In the genomic region with DNA sequence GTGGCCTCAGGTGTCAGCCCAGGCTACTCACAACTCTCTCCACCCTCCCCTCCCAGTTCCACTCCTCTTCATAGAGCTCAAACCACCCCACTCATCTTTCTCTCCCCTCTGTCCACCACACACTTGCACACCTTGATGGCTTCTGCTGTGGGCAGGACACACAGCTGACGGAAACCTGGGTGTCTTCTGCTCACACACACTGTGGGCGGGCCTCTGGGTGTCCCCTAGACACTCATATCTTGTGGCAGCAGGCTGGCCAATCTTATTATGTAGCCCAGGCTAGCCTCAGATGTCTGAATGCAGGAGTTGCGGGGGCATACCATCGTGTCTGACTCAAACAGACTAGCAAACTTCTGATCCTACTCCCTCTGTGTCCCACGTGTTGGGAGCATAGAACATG, we compare ENCODE assay signal across 24 mouse cellular contexts.
A peak's percentile ranks its signal among the peaks of the same experiment; 100 is the strongest.
DNase-seq lines count a peak whose midpoint lies in the region; ATAC-seq and TF ChIP-seq lines count a peak whose summit lies in the region.
"Had no signal": no experiment of that assay in that cellular context is flagged by ENCODE, and none has a peak within 500 bp of the region (broad histone marks: within the 10 kb centered on the region; RNA-seq: fewer than 3 reads in every experiment).

No protein-coding gene starts in this region.

- intact Hi-C loops in left cerebral cortex, adult 2 months (cut with DNase I) = no loop called here

- H3K4me1 ChIP-seq in midbrain, embryonic 14.5 days (ENCODE audit: control insufficient read depth, insufficient read depth, low read length) = peaks cover 5% of the 10 kb centered on the region
- H3K4me1 ChIP-seq in midbrain, embryonic 11.5 days (ENCODE audit: control insufficient read depth, insufficient read depth, low read length) = 0 out of 2 replicates have a peak, but pooled peaks cover 2% of the 10 kb centered on the region
- H3K4me1 ChIP-seq in liver, embryonic 14.5 days (replicated peaks; ENCODE audit: control insufficient read depth in 2 of 2, insufficient read depth in 2 of 2, low read length in 1 of 2) = peaks cover 39 to 43% of the 10 kb centered on the region in 2 experiments
- H3K4me1 ChIP-seq in midbrain, postnatal 0 days (ENCODE audit: insufficient read depth, low read length) = no peaks in the 10 kb centered on the region
- H3K4me1 ChIP-seq: heart, embryonic 13.5 days; kidney, embryonic 15.5 days; limb, embryonic 10.5 days had no signal

- no peak overlapping the region for H3K4me2 ChIP-seq in midbrain, embryonic 14.5 days (ENCODE audit: low read length)
- H3K4me2 ChIP-seq in midbrain, embryonic 11.5 days = no peak overlapping the region
- peak overlapping the region; percentile 20; the same call in 1 of the 2 replicates for H3K4me2 ChIP-seq in liver, embryonic 14.5 days (ENCODE audit: low read depth)
- H3K4me2 ChIP-seq in midbrain, postnatal 0 days (ENCODE audit: low read depth, low read length, poor library complexity, severe bottlenecking) = no peak overlapping the region
- H3K4me2 ChIP-seq: forebrain, embryonic 15.5 days; heart, embryonic 13.5 days; hindbrain, embryonic 12.5 days; kidney, embryonic 15.5 days had no signal

- no peak overlapping the region for H3K9ac ChIP-seq in midbrain, embryonic 14.5 days (replicated peaks; ENCODE audit: low read length)
- no peak overlapping the region for H3K9ac ChIP-seq in midbrain, embryonic 11.5 days (ENCODE audit: low read length)
- peak overlapping the region; percentile 47 for H3K9ac ChIP-seq in liver, embryonic 14.5 days (replicated peaks)
- no peak overlapping the region for H3K9ac ChIP-seq in midbrain, postnatal 0 days (replicated peaks; ENCODE audit: low read length, poor library complexity, severe bottlenecking)
- H3K9ac ChIP-seq: forebrain, embryonic 15.5 days; heart, embryonic 13.5 days; hindbrain, embryonic 12.5 days; kidney, embryonic 15.5 days had no signal

- no peak overlapping the region for H3K27ac ChIP-seq in midbrain, embryonic 14.5 days (replicated peaks; ENCODE audit: low read depth, low read length)
- no peak overlapping the region for H3K27ac ChIP-seq in midbrain, embryonic 11.5 days (ENCODE audit: low read depth, low read length)
- H3K27ac ChIP-seq in liver, embryonic 14.5 days = peak overlapping the region; percentile 91
- H3K27ac ChIP-seq in midbrain, postnatal 0 days (ENCODE audit: low read depth, low read length) = no peak overlapping the region
- no peak overlapping the region for H3K27ac ChIP-seq in left cerebral cortex, adult 2 months
- H3K27ac ChIP-seq: forebrain, embryonic 15.5 days; heart, embryonic 13.5 days; hindbrain, embryonic 12.5 days; kidney, embryonic 15.5 days; limb, embryonic 10.5 days; macrophage had no signal

- H3K27me3 ChIP-seq in midbrain, embryonic 14.5 days (ENCODE audit: control insufficient read depth, insufficient read depth, low read length) = no peaks in the 10 kb centered on the region
- no peaks in the 10 kb centered on the region for H3K27me3 ChIP-seq in midbrain, embryonic 11.5 days (ENCODE audit: control insufficient read depth, insufficient read depth, low read length)
- no peaks in the 10 kb centered on the region for H3K27me3 ChIP-seq in liver, embryonic 14.5 days (ENCODE audit: control insufficient read depth, insufficient read depth, low read length)
- no peaks in the 10 kb centered on the region for H3K27me3 ChIP-seq in midbrain, postnatal 0 days (ENCODE audit: insufficient read depth, low read length)
- H3K27me3 ChIP-seq: CH12.LX; forebrain, embryonic 15.5 days; heart, embryonic 13.5 days; hindbrain, embryonic 12.5 days; kidney, embryonic 15.5 days had no signal

- H3K9me3 ChIP-seq in midbrain, embryonic 14.5 days (ENCODE audit: control insufficient read depth, low read length) = no peaks in the 10 kb centered on the region
- H3K9me3 ChIP-seq in midbrain, embryonic 11.5 days (ENCODE audit: control insufficient read depth, low read length) = no peaks in the 10 kb centered on the region
- no peaks in the 10 kb centered on the region for H3K9me3 ChIP-seq in liver, embryonic 14.5 days (ENCODE audit: control insufficient read depth, low read length)
- H3K9me3 ChIP-seq in midbrain, postnatal 0 days (ENCODE audit: low read length) = no peaks in the 10 kb centered on the region
- H3K9me3 ChIP-seq: forebrain, embryonic 15.5 days; G1E; heart, embryonic 13.5 days; hindbrain, embryonic 12.5 days; kidney, embryonic 15.5 days; limb, embryonic 10.5 days had no signal

- DNase-seq in midbrain, embryonic 14.5 days = no peak
- DNase-seq in midbrain, embryonic 11.5 days (ENCODE audit: low spot score, missing footprints) = no peak
- no peak for DNase-seq in liver, embryonic 14.5 days (ENCODE audit: low read depth in 3 of 3, low spot score in 3 of 3)
- DNase-seq in midbrain, postnatal 0 days (ENCODE audit: low spot score) = no peak
- DNase-seq in layer of hippocampus, adult 11-12 months (ENCODE audit: low spot score) = no peak
- DNase-seq in left cerebral cortex, adult 2 months (ENCODE audit: extremely low spot score in 1 of 2, low spot score in 2 of 2) = no peak
- DNase-seq: adrenal gland, adult 2 months; cerebellum, adult 2 months; cerebellum, postnatal 36 days; embryo, embryonic 11 days; heart, postnatal 14 days; kidney, adult 11 months; kidney, postnatal 4 days had no signal

- TF ChIP-seq CTCF in liver, embryonic 14.5 days (IDR thresholded peaks at IDR 0.05; ENCODE audit: low read depth) = no peak
- TF ChIP-seq CTCF in midbrain, postnatal 0 days (IDR thresholded peaks at IDR 0.05) = no peak
- no peak for TF ChIP-seq CTCF in left cerebral cortex, adult 2 months (IDR thresholded peaks at IDR 0.05)

- peak; percentile 20; the same call in 1 of the 2 replicates for ATAC-seq in midbrain, embryonic 14.5 days (ENCODE audit: low FRiP score, low TSS enrichment)
- no peak for ATAC-seq in midbrain, embryonic 11.5 days (ENCODE audit: low FRiP score)
- ATAC-seq in erythroid progenitor cell, adult 5-6 weeks (replicated peaks; ENCODE audit: low FRiP score, poor library complexity, severe bottlenecking) = peak; percentile 70
- peak; percentile 75 for ATAC-seq in liver, embryonic 14.5 days (ENCODE audit: insufficient read depth)
- 0 out of 2 replicates have a peak, but pooled peaks have one; percentile 54 for ATAC-seq in midbrain, postnatal 0 days (ENCODE audit: low FRiP score)
- ATAC-seq: forebrain, embryonic 15.5 days; lung, postnatal 0 days had no signal

- H3K4me3 ChIP-seq in midbrain, embryonic 14.5 days (replicated peaks; ENCODE audit: low read depth, low read length) = no peak overlapping the region
- H3K4me3 ChIP-seq in midbrain, embryonic 11.5 days (ENCODE audit: low read depth, low read length) = no peak overlapping the region
- H3K4me3 ChIP-seq in liver, embryonic 14.5 days (ENCODE audit: insufficient read depth in 1 of 2, low read depth in 2 of 2, low read length in 2 of 2) = no peak overlapping the region
- H3K4me3 ChIP-seq in midbrain, postnatal 0 days (ENCODE audit: low read depth, low read length) = no peak overlapping the region
- no peak overlapping the region for H3K4me3 ChIP-seq in left cerebral cortex, adult 2 months
- H3K4me3 ChIP-seq: forebrain, embryonic 15.5 days; heart, embryonic 13.5 days; hindbrain, embryonic 12.5 days; kidney, embryonic 15.5 days; limb, embryonic 10.5 days; myocyte had no signal

- 91% methylated on average over 5 of the region's 5 CpGs for WGBS in midbrain, embryonic 14.5 days
- WGBS in midbrain, embryonic 11.5 days = 91% methylated on average over 5 of the region's 5 CpGs
- WGBS in liver, embryonic 14.5 days (ENCODE audit: insufficient replicate concordance) = 53% methylated on average over 5 of the region's 5 CpGs
- 87% methylated on average over 5 of the region's 5 CpGs for WGBS in midbrain, postnatal 0 days

- TF ChIP-seq EP300 in liver, embryonic 14.5 days (IDR thresholded peaks at IDR 0.05; ENCODE audit: low read depth) = peak; percentile 61

- no peaks in the 10 kb centered on the region for H3K36me3 ChIP-seq in midbrain, embryonic 14.5 days (ENCODE audit: control insufficient read depth, insufficient read depth, low read length)
- H3K36me3 ChIP-seq in midbrain, embryonic 11.5 days (ENCODE audit: control insufficient read depth, insufficient read depth, low read length) = no peaks in the 10 kb centered on the region
- no peaks in the 10 kb centered on the region for H3K36me3 ChIP-seq in liver, embryonic 14.5 days (replicated peaks; ENCODE audit: control insufficient read depth, insufficient read depth, low read depth)
- H3K36me3 ChIP-seq in midbrain, postnatal 0 days (ENCODE audit: insufficient read depth, low read length) = no peaks in the 10 kb centered on the region
- H3K36me3 ChIP-seq: forebrain, embryonic 15.5 days; heart, embryonic 13.5 days; hindbrain, embryonic 12.5 days; kidney, embryonic 15.5 days; limb, embryonic 10.5 days had no signal
